Mouse (Mus musculus): ENCODE data around the gene Ldlr.

DNA sequence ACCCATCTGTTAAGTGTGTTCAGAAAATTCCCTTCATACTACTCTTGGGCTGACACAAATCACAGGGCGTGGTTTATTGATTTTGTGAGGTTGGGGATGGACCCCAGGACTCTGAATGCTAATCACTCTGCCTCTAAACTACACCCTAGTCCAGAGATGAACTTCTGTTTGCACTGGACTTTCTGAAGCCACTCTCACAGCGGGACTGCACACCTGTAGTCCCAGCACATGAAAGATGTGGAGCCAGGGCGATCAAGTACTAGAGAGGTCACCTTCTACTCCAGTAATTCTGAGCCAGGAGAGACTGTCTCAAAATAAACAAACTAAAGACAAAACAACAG is 75.7 kb downstream of the Ldlr start:
- no peak for TF ChIP-seq CTCF (IDR thresholded peaks at IDR 0.05; ENCODE audit: borderline replicate concordance, extremely low read depth, insufficient read depth, insufficient read length)
- TF ChIP-seq POLR2A (IDR thresholded peaks at IDR 0.05; ENCODE audit: borderline replicate concordance, extremely low read depth, insufficient read depth, insufficient read length, poor library complexity, severe bottlenecking), result no peak
